Mouse (Mus musculus): ENCODE results near the gene Ephx4.
"Not testable (repeated sequence)": the region's sequence is repeated elsewhere in the genome, so short reads cannot be mapped to it uniquely, and the experiment has no call there.

Ephx4 gene

GRCm38 (mm10) chr5:107402436-107402835 is at the start of gene Ephx4:
Gene Ephx4, plus strand, starts transcription at chr5:107402736.
- DNase-seq (ENCODE audit: low spot score) = no peak

GRCm38 (mm10) chr5:107353981-107354380 is 48.6 kb upstream of the Ephx4 start:
- DNase-seq (ENCODE audit: low spot score) = no peak

GRCm38 (mm10) chr5:107355801-107356200 is 46.7 kb upstream of the Ephx4 start:
- DNase-seq (ENCODE audit: low spot score) = peak; percentile 28

GRCm38 (mm10) chr5:107357723-107358122 is 44.8 kb upstream of the Ephx4 start:
- no peak for DNase-seq (ENCODE audit: low spot score)

GRCm38 (mm10) chr5:107359395-107360053 is 43.0 kb upstream of the Ephx4 start:
- peak; percentile 91 for DNase-seq (ENCODE audit: low spot score)

GRCm38 (mm10) chr5:107360054-107360730 is 42.3 kb upstream of the Ephx4 start:
- DNase-seq (ENCODE audit: low spot score) = no peak

- DNase-seq (ENCODE audit: low spot score) = no peak
Measured at GRCm38 (mm10) chr5:107370040-107370439, 32.5 kb upstream of the Ephx4 start.

- DNase-seq (ENCODE audit: low spot score) = no peak
Measured at GRCm38 (mm10) chr5:107371335-107371734, 31.2 kb upstream of the Ephx4 start.

- no peak for DNase-seq (ENCODE audit: low spot score)
Measured at GRCm38 (mm10) chr5:107373256-107373655, 29.3 kb upstream of the Ephx4 start.

- not testable (repeated sequence) for DNase-seq (ENCODE audit: low spot score)
Measured at GRCm38 (mm10) chr5:107386448-107386847, 16.1 kb upstream of the Ephx4 start.

GRCm38 (mm10) chr5:107387788-107388187 is 14.7 kb upstream of the Ephx4 start:
- DNase-seq (ENCODE audit: low spot score) = no peak

- DNase-seq (ENCODE audit: low spot score) = no peak
Measured at GRCm38 (mm10) chr5:107389373-107389772, 13.2 kb upstream of the Ephx4 start.

GRCm38 (mm10) chr5:107394437-107394836 is 8.1 kb upstream of the Ephx4 start:
- no peak for DNase-seq (ENCODE audit: low spot score)

- DNase-seq (ENCODE audit: low spot score) = no peak
Measured at GRCm38 (mm10) chr5:107403011-107403946, 743 bp downstream of the Ephx4 start.

- no peak for DNase-seq (ENCODE audit: low spot score)
Measured at GRCm38 (mm10) chr5:107403947-107404684, 1.6 kb downstream of the Ephx4 start.

- no peak for DNase-seq (ENCODE audit: low spot score)
Measured at GRCm38 (mm10) chr5:107405361-107405760, 2.8 kb downstream of the Ephx4 start.

- DNase-seq (ENCODE audit: low spot score) = no peak
Measured at GRCm38 (mm10) chr5:107410305-107410704, 7.8 kb downstream of the Ephx4 start.

- DNase-seq (ENCODE audit: low spot score) = no peak
Measured at GRCm38 (mm10) chr5:107411326-107411725, 8.8 kb downstream of the Ephx4 start.

- no peak for DNase-seq (ENCODE audit: low spot score)
Measured at GRCm38 (mm10) chr5:107412285-107412684, 9.7 kb downstream of the Ephx4 start.

GRCm38 (mm10) chr5:107415098-107415497 is 12.6 kb downstream of the Ephx4 start:
- DNase-seq (ENCODE audit: low spot score) = no peak

GRCm38 (mm10) chr5:107421676-107422075 is 19.1 kb downstream of the Ephx4 start:
- DNase-seq (ENCODE audit: low spot score) = no peak

- no peak for DNase-seq (ENCODE audit: low spot score)
Measured at GRCm38 (mm10) chr5:107431249-107431648, 28.7 kb downstream of the Ephx4 start, which contains the start of gene Lpcat2b. Gene Lpcat2b, plus strand, starts transcription at chr5:107431549.
